Mouse (Mus musculus): Measurements from ENCODE around the gene 1700086D15Rik. TPM values are rescaled to one million over a fixed set of nuclear protein-coding genes. Genes with fewer than 3 reads are reported as not detected.

The 1700086D15Rik gene
- polyA plus RNA-seq (2017; shearing (Covaris generic)): not detected

GRCm38 (mm10) chr11:65159791-65160190, at the start of gene 1700086D15Rik:
1700086D15Rik (minus strand) TSS chr11:65159891.

GRCm38 (mm10) chr11:65162767-65163120, 3.1 kb upstream of the 1700086D15Rik start, which contains the start of gene Arhgap44:
Arhgap44 (minus strand) TSS chr11:65162961.

Other genes with a start within 250 kb of the 1700086D15Rik start
- gene Elac2, start 180.9 kb downstream of the 1700086D15Rik start, polyA plus RNA-seq (2017; shearing (Covaris generic)): 25.9 TPM
- gene Arhgap44, start 3.1 kb upstream of the 1700086D15Rik start, polyA plus RNA-seq (2017; shearing (Covaris generic)): 0.18 TPM
- gene Myocd, start 110.1 kb upstream of the 1700086D15Rik start, polyA plus RNA-seq (2017; shearing (Covaris generic)): not detected

All from activated CD4-positive, CD25-positive, alpha-beta regulatory T cell, adult 9 weeks (primary cell).